Mouse (Mus musculus): ENCODE results near the gene Sergef. TPM values are rescaled to one million over a fixed set of nuclear protein-coding genes. Genes with fewer than 3 reads are reported as not detected.

Gene Sergef
- polyA plus RNA-seq, 1 experiment from 2014 or later, result 11.4 TPM

DNA sequence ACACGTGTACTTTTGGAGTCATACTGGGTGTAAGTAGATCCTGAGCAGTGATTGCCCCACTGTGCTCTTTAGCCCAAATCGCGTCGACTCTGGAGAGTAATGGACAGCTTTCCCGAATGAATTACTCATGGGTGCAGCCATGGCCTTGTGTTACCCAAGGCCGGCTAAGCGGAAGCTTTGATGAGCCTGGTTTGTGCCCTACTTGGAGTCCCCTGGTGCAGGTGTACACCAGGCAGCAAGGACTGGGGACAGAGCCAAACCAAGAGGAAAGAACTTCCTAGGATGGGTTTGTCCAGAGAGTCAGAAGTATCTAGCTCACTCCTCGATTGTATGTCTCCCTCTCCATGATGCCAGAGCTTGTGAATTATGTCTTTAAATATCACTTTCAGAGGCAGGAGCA, 124.6 kb downstream of the Sergef start:
- H3K4me2 ChIP-seq (ENCODE audit: low read depth, low read length), result no peak overlapping the region
- no peaks in the 10 kb centered on the region for H3K9me3 ChIP-seq (replicated peaks; ENCODE audit: control insufficient read depth, low read length)
- no peak for ATAC-seq (replicated peaks; ENCODE audit: extremely low read depth, insufficient read depth, low FRiP score)
- no peak overlapping the region for H3K27ac ChIP-seq (ENCODE audit: low read length)
- H3K36me3 ChIP-seq (ENCODE audit: control insufficient read depth, insufficient read depth), result no peaks in the 10 kb centered on the region
- 86% methylated on average over 8 of the region's 8 CpGs for WGBS
- H3K27me3 ChIP-seq (ENCODE audit: control insufficient read depth, insufficient read depth, low read length), result no peaks in the 10 kb centered on the region
- H3K9ac ChIP-seq (ENCODE audit: low read length), result no peak overlapping the region
- H3K4me3 ChIP-seq (ENCODE audit: low read length), result no peak overlapping the region
- no peaks in the 10 kb centered on the region for H3K4me1 ChIP-seq (ENCODE audit: control insufficient read depth, insufficient read depth, low read length)

DNA sequence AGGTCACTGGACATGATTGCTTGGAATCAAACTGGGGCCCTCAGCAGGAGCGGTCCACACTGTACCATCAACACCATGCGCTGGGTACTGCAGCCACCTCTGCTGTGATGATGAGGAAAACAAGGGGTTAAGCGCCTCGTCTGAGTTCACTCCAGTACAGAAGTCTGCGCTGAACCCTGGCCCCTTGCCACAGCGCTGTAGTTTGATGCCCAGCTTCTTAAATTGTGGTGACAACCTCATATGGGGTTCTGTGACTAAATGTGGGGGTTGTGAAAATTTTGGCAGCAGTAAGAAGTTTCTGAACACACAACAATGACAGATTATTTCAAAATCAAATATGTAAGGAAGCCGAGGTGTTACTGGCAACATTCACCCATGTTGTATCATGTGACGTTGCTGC, 126.0 kb downstream of the Sergef start:
- no peak overlapping the region for H3K9ac ChIP-seq (ENCODE audit: low read length)
- no peak for ATAC-seq (replicated peaks; ENCODE audit: extremely low read depth, insufficient read depth, low FRiP score)
- H3K27me3 ChIP-seq (ENCODE audit: control insufficient read depth, insufficient read depth, low read length), result no peaks in the 10 kb centered on the region
- H3K9me3 ChIP-seq (replicated peaks; ENCODE audit: control insufficient read depth, low read length), result no peaks in the 10 kb centered on the region
- no peaks in the 10 kb centered on the region for H3K4me1 ChIP-seq (ENCODE audit: control insufficient read depth, insufficient read depth, low read length)
- no peaks in the 10 kb centered on the region for H3K36me3 ChIP-seq (ENCODE audit: control insufficient read depth, insufficient read depth)
- no peak overlapping the region for H3K4me2 ChIP-seq (ENCODE audit: low read depth, low read length)
- H3K4me3 ChIP-seq (ENCODE audit: low read length), result no peak overlapping the region
- WGBS, result 74% methylated on average over 8 of the region's 8 CpGs
- no peak overlapping the region for H3K27ac ChIP-seq (ENCODE audit: low read length)

DNA sequence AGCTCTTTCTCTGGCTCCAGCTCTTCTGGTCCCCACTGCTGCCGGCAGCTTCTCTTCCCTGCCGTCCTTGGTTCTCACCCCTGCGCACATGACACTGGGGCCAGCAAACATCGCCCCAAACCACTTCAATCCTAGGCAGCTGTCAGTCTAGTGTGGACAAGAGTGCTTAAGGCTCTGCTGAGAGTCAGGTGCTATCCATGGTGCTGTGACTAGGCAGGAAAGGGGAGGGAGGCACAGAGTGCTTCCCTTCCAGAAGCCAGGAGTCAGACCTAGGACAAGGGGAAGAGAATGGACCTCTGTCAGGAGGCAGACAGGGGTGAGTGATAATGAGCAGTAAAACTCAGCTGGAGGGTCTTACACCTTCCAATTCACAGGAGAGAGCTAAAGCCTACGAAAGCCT, 126.8 kb downstream of the Sergef start:
- Histone ChIP-seq H3K4me1 (ENCODE audit: control insufficient read depth, insufficient read depth, low read length) (no peaks in the 10 kb centered on the region), H3K27ac (ENCODE audit: low read length) (no peak overlapping the region), H3K9me3 (replicated peaks; ENCODE audit: control insufficient read depth, low read length) (no peaks in the 10 kb centered on the region), H3K4me3 (ENCODE audit: low read length) (no peak overlapping the region), H3K27me3 (ENCODE audit: control insufficient read depth, insufficient read depth, low read length) (no peaks in the 10 kb centered on the region), H3K4me2 (ENCODE audit: low read depth, low read length) (no peak overlapping the region), H3K36me3 (ENCODE audit: control insufficient read depth, insufficient read depth) (no peaks in the 10 kb centered on the region), H3K9ac (ENCODE audit: low read length) (no peak overlapping the region)
- ATAC-seq (replicated peaks; ENCODE audit: extremely low read depth, insufficient read depth, low FRiP score), result no peak
- WGBS, result 42% methylated on average over 5 of the region's 5 CpGs

DNA sequence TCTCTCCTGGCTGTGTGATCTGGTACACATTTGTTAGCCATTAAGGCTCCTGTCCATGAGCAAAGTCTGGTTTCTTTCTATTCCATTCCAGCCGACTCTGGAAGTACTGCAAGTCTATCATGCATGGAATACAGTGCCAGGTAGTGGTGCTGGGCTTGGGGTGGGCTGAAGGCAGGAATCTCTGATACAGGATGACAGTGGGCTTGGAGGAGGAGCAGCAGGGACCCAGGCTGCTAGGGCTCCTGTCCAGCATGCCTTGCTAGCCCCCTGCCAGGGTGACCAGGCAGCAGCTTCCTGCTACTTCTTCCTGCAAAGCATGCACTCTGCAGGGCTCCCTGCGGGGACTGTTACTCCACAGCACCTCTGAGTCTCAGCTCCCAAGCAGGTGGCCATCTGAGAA, 128.8 kb downstream of the Sergef start:
- ATAC-seq (replicated peaks; ENCODE audit: extremely low read depth, insufficient read depth, low FRiP score), result no peak
- H3K36me3 ChIP-seq (ENCODE audit: control insufficient read depth, insufficient read depth), result no peaks in the 10 kb centered on the region
- no peaks in the 10 kb centered on the region for H3K27me3 ChIP-seq (ENCODE audit: control insufficient read depth, insufficient read depth, low read length)
- H3K4me2 ChIP-seq (ENCODE audit: low read depth, low read length), result no peak overlapping the region
- no peaks in the 10 kb centered on the region for H3K9me3 ChIP-seq (replicated peaks; ENCODE audit: control insufficient read depth, low read length)
- H3K27ac ChIP-seq (ENCODE audit: low read length), result no peak overlapping the region
- H3K4me1 ChIP-seq (ENCODE audit: control insufficient read depth, insufficient read depth, low read length), result no peaks in the 10 kb centered on the region
- H3K4me3 ChIP-seq (ENCODE audit: low read length), result no peak overlapping the region
- no peak overlapping the region for H3K9ac ChIP-seq (ENCODE audit: low read length)
- WGBS, result 40% methylated on average over 2 of the region's 2 CpGs

DNA sequence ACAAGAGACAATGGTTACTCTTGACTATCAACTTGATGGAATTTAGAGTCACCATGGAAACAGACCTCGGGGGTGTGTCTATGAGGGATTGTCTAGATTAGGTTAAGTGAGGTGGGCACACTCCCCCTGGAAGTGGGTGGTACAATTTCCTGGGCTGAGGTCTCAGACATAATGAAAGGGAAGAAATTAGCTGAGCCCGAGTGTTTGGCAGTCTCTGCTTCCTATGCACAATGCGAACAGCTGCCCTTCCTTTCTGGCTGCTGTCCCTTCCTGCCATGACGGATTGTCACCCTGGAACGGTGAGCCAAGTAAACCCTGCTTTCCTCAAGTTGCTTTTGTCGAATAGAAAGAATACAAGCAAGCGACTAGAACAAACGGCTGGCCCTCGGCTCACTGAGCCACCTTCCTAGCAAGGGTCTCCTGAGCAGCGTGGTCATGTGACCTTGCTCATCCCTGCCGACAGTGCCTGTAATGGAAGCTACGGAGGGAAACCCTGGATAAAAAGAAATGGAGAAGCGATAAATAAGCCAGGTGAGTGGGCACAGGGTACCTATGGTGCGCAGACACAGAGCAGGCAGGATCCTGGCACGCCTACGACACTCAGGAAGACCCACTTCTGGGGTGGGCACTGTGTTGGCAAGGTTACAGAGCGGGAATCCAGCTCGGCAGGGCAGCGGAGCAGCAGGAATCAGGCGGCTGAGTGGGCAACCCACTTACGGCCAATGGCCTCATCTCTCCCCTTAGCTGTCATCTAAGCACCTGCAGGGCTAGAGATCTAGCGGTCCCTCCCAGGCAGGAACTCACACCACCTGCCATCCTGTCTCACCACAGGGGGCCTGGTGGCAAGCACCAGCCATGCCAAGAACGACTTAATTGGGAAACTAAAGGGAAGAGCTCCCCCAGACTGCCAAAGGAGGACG, 130.0 kb downstream of the Sergef start:
- Histone ChIP-seq H3K9me3 (replicated peaks; ENCODE audit: control insufficient read depth, low read length) (no peaks in the 10 kb centered on the region), H3K4me2 (ENCODE audit: low read depth, low read length) (no peak overlapping the region), H3K4me3 (ENCODE audit: low read length) (no peak overlapping the region), H3K4me1 (ENCODE audit: control insufficient read depth, insufficient read depth, low read length) (no peaks in the 10 kb centered on the region), H3K36me3 (ENCODE audit: control insufficient read depth, insufficient read depth) (no peaks in the 10 kb centered on the region), H3K27me3 (ENCODE audit: control insufficient read depth, insufficient read depth, low read length) (no peaks in the 10 kb centered on the region), H3K9ac (ENCODE audit: low read length) (no peak overlapping the region), H3K27ac (ENCODE audit: low read length) (no peak overlapping the region)
- no peak for ATAC-seq (replicated peaks; ENCODE audit: extremely low read depth, insufficient read depth, low FRiP score)
- WGBS, result 61% methylated on average over 24 of the region's 24 CpGs

DNA sequence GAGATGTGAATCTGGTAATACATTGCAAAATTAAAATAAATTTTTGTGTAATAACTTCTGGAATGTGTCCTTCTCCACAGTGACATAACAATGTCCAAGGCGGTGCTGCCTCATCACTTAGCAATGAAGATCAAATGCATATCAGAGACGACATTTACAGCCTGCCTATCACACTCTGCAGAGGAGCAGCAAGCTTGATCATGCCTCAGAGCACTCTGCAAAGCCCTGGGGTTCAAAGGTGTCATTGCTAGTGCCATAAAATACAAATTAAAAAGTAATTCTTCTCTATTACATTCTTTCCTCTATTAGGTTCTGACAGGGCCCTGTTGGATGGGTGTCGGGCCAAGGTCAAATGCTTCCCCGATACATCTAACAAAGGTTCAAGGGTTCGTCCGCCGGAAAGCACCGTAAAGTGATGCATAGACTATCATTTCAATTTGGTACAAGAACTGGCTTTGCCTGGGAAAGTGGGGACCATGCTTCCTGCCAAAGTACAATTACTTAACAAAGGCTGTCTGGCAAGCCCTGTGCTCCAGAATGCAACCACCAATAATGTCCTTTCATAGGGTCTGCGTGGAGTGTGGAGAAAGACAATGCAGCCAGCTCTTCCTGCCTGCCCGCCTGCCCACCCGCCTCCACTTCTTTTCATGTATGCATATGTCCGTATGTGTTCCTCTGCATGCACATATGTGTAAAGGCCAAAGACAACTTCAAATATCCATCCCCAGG, 130.9 kb downstream of the Sergef start:
- ATAC-seq (replicated peaks; ENCODE audit: extremely low read depth, insufficient read depth, low FRiP score), result no peak
- Histone ChIP-seq H3K27me3 (ENCODE audit: control insufficient read depth, insufficient read depth, low read length) (no peaks in the 10 kb centered on the region), H3K9me3 (replicated peaks; ENCODE audit: control insufficient read depth, low read length) (no peaks in the 10 kb centered on the region), H3K27ac (ENCODE audit: low read length) (no peak overlapping the region), H3K9ac (ENCODE audit: low read length) (no peak overlapping the region), H3K4me1 (ENCODE audit: control insufficient read depth, insufficient read depth, low read length) (no peaks in the 10 kb centered on the region), H3K36me3 (ENCODE audit: control insufficient read depth, insufficient read depth) (no peaks in the 10 kb centered on the region), H3K4me2 (ENCODE audit: low read depth, low read length) (no peak overlapping the region), H3K4me3 (ENCODE audit: low read length) (no peak overlapping the region)
- WGBS, result 79% methylated on average over 12 of the region's 12 CpGs

DNA sequence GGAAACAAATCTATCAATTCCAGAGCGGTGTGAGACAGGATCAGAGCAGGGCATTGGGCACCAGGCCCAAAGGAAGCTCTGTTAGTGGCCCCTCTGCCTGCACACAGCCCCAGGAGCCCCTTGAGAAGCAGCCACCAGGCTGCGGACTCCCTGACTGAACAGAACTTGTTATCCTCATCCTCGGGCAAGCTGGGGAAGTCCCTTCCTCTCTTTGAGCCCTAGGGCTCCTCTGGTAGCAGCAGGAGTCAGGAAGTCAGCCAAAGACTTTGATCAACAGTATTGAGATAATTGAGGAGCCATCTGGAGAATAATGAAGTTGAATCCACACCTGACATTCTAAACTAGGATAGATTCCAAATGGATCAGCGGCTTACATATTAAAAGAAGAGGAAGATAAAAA, 135.4 kb downstream of the Sergef start:
- H3K36me3 ChIP-seq (ENCODE audit: control insufficient read depth, insufficient read depth), result no peaks in the 10 kb centered on the region
- WGBS, result 49% methylated on average over 4 of the region's 4 CpGs
- H3K9ac ChIP-seq (ENCODE audit: low read length), result no peak overlapping the region
- no peak for ATAC-seq (replicated peaks; ENCODE audit: extremely low read depth, insufficient read depth, low FRiP score)
- no peak overlapping the region for H3K4me3 ChIP-seq (ENCODE audit: low read length)
- H3K27me3 ChIP-seq (ENCODE audit: control insufficient read depth, insufficient read depth, low read length), result no peaks in the 10 kb centered on the region
- H3K4me2 ChIP-seq (ENCODE audit: low read depth, low read length), result no peak overlapping the region
- no peak overlapping the region for H3K27ac ChIP-seq (ENCODE audit: low read length)
- H3K9me3 ChIP-seq (replicated peaks; ENCODE audit: control insufficient read depth, low read length), result no peaks in the 10 kb centered on the region
- no peaks in the 10 kb centered on the region for H3K4me1 ChIP-seq (ENCODE audit: control insufficient read depth, insufficient read depth, low read length)

DNA sequence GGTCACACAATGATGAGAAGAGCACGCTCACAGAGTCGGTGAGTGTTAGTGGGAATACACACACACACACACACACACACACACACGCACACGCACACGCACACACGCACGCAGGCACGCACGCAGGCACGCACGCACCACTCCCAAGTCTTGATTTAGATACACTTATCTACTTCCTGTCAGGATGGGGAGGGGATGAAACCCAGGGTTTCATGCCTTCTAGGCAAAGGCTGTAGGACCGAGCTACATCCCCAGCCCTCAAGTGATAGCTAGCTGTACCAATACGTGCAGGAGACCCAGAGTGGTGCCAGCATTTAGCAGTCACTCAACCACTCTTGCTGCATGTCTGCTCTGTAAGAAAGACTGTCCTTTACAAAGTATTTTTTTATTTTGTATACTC, 137.0 kb downstream of the Sergef start:
- H3K27me3 ChIP-seq (ENCODE audit: control insufficient read depth, insufficient read depth, low read length), result no peaks in the 10 kb centered on the region
- 66% methylated on average over 13 of the region's 13 CpGs for WGBS

DNA sequence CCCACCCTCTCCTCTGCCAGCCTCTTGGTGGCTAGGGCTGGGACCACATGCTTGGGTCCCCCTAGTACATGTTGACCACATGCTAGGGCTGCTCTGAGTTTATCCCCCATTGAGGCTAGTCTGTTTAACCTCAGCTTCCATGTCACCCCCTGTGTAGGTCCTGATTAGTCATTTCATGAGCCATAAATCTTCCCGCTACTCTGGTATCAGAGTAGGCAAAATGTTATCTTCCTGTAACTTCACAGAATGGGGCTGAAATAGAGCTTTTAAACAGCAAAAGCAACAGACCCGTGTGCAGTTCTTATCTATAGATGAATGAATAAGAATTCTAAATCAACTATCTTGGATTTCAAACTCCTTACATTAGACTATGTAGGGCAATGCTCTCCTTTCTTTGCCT, 138.1 kb downstream of the Sergef start:
- H3K9me3 ChIP-seq (replicated peaks; ENCODE audit: control insufficient read depth, low read length), result no peaks in the 10 kb centered on the region
- ATAC-seq (replicated peaks; ENCODE audit: extremely low read depth, insufficient read depth, low FRiP score), result no peak
- 73% methylated on average over 2 of the region's 2 CpGs for WGBS
- H3K36me3 ChIP-seq (ENCODE audit: control insufficient read depth, insufficient read depth), result no peaks in the 10 kb centered on the region
- no peaks in the 10 kb centered on the region for H3K4me1 ChIP-seq (ENCODE audit: control insufficient read depth, insufficient read depth, low read length)
- H3K4me2 ChIP-seq (ENCODE audit: low read depth, low read length), result no peak overlapping the region
- no peak overlapping the region for H3K4me3 ChIP-seq (ENCODE audit: low read length)
- H3K27ac ChIP-seq (ENCODE audit: low read length), result no peak overlapping the region
- H3K9ac ChIP-seq (ENCODE audit: low read length), result no peak overlapping the region
- H3K27me3 ChIP-seq (ENCODE audit: control insufficient read depth, insufficient read depth, low read length), result no peaks in the 10 kb centered on the region

More for the DNA sequence above, 137.0 kb downstream of the Sergef start:
- Histone ChIP-seq H3K9ac (ENCODE audit: low read length) (no peak overlapping the region), H3K9me3 (replicated peaks; ENCODE audit: control insufficient read depth, low read length) (no peaks in the 10 kb centered on the region), H3K4me1 (ENCODE audit: control insufficient read depth, insufficient read depth, low read length) (no peaks in the 10 kb centered on the region), H3K4me2 (ENCODE audit: low read depth, low read length) (no peak overlapping the region), H3K4me3 (ENCODE audit: low read length) (no peak overlapping the region), H3K36me3 (ENCODE audit: control insufficient read depth, insufficient read depth) (no peaks in the 10 kb centered on the region), H3K27ac (ENCODE audit: low read length) (no peak overlapping the region)
- ATAC-seq (replicated peaks; ENCODE audit: extremely low read depth, insufficient read depth, low FRiP score), result no peak
